Mouse (Mus musculus) Muller cell, postnatal 12 days (primary cell): ENCODE results near the gene Nav3.

Experiments
- DNase-seq: peaks from one replicate; pipeline ENCODE4 v3.0.0-alpha.2; 2015; ENCODE audit errors: inconsistent ontology term

The Nav3 gene

GRCm38 (mm10) chr10:110455838-110456493 is at the start of gene Nav3:
TSS of gene Nav3 (minus strand) at chr10:110456204.
- peak; percentile 73 for DNase-seq

GRCm38 (mm10) chr10:110485306-110485705 is 29.3 kb upstream of the Nav3 start:
- no peak for DNase-seq

- DNase-seq: peak; percentile 55
Measured at GRCm38 (mm10) chr10:110484822-110485221, 28.8 kb upstream of the Nav3 start.

GRCm38 (mm10) chr10:110479189-110479588 is 23.2 kb upstream of the Nav3 start:
- no peak for DNase-seq

GRCm38 (mm10) chr10:110477689-110478314 is 21.8 kb upstream of the Nav3 start:
- no peak for DNase-seq

- no peak for DNase-seq
Measured at GRCm38 (mm10) chr10:110474107-110474506, 18.1 kb upstream of the Nav3 start.

- no peak for DNase-seq
Measured at GRCm38 (mm10) chr10:110469445-110469844, 13.4 kb upstream of the Nav3 start.

GRCm38 (mm10) chr10:110455063-110455837 is 754 bp downstream of the Nav3 start:
- no peak for DNase-seq

GRCm38 (mm10) chr10:110453566-110453965 is 2.4 kb downstream of the Nav3 start:
- no peak for DNase-seq

GRCm38 (mm10) chr10:110440396-110440795 is 15.6 kb downstream of the Nav3 start:
- no peak for DNase-seq

- DNase-seq: no peak
Measured at GRCm38 (mm10) chr10:110431078-110431477, 24.9 kb downstream of the Nav3 start.

GRCm38 (mm10) chr10:110429578-110429977 is 26.4 kb downstream of the Nav3 start:
- DNase-seq: no peak

- DNase-seq: no peak
Measured at GRCm38 (mm10) chr10:110429052-110429451, 27.0 kb downstream of the Nav3 start.

GRCm38 (mm10) chr10:110421533-110421932 is 34.5 kb downstream of the Nav3 start:
- no peak for DNase-seq

GRCm38 (mm10) chr10:110417003-110417402 is 39.0 kb downstream of the Nav3 start:
- DNase-seq: no peak

GRCm38 (mm10) chr10:110415624-110416023 is 40.4 kb downstream of the Nav3 start:
- no peak for DNase-seq

- no peak for DNase-seq
Measured at GRCm38 (mm10) chr10:110413281-110413897, 42.6 kb downstream of the Nav3 start.

GRCm38 (mm10) chr10:110402950-110403349 is 53.1 kb downstream of the Nav3 start:
- DNase-seq: no peak

GRCm38 (mm10) chr10:110400642-110401041 is 55.4 kb downstream of the Nav3 start:
- DNase-seq: no peak

- no peak for DNase-seq
Measured at GRCm38 (mm10) chr10:110398643-110399042, 57.4 kb downstream of the Nav3 start.

GRCm38 (mm10) chr10:110386476-110387197 is 69.4 kb downstream of the Nav3 start:
- DNase-seq: no peak
